Mouse (Mus musculus) liver, embryonic 14.5 days (tissue): ENCODE results near the gene Fam83b.

Experiments used
- CTCF ChIP-seq: IDR thresholded peaks from 2 replicates; pipeline ENCODE4 v1.5.1; 2016; ENCODE audit warnings: antibody characterized with exemption, low read depth, control low read depth
- EP300 ChIP-seq: IDR thresholded peaks from 2 replicates; pipeline ENCODE4 v1.6.1; 2016; ENCODE audit warnings: antibody characterized with exemption, low read depth

DNA sequence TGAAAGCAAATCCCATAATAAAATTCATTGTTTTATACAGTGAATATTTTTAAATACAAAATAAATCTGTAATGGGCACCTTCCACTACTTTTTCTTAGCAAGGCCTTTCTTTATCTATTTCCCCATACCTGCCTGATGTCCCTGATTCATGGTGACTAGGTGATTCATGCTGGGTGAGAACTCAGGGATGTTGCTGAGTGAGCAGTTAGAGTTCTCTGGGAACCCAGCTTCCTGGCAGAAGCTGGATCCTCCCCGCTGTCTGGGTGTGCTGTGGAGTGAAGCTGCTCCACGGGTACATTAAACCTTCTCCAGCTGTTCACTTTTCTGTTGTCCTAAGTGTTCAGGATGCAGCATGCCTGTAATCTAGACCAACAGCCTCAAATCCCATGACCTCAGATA is 13.2 kb downstream of the Fam83b start:
- no peak for TF ChIP-seq CTCF
- 0 out of 2 replicates have a peak, but pooled peaks have one; percentile 14 for TF ChIP-seq EP300
